28 mouse cellular contexts compared by ENCODE assay signal in the genomic region with DNA sequence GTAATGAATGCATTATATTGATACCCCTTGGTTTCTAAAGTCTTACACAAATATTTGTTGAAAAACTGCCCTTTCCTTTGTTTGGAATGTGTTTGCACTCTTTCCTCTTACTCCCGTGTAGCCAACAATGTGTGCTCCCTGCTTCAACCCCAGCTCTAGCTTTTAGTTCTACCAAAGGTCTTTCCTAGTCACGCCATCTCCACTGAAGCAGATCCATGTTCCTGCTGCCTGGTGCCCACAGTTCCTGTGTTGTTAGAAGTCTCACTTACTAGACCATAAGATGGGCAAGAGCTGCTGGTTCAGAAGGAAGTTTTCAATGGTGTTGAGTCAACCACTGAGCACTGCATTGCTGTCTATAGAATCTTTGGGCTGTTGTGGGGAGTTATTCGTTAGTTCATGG.
DNase-seq lines count a peak whose midpoint lies in the region; ATAC-seq and TF ChIP-seq lines count a peak whose summit lies in the region.
"Had no signal": no experiment of that assay in that cellular context is flagged by ENCODE, and none has a peak within 500 bp of the region (broad histone marks: within the 10 kb centered on the region; RNA-seq: fewer than 3 reads in every experiment).

No protein-coding gene starts in this region.

- H3K27me3 ChIP-seq in intestine, embryonic 14.5 days (replicated peaks; ENCODE audit: control insufficient read depth, insufficient read depth, low read length) = no peaks in the 10 kb centered on the region
- H3K27me3 ChIP-seq in intestine, embryonic 15.5 days (replicated peaks) = no peaks in the 10 kb centered on the region
- no peaks in the 10 kb centered on the region for H3K27me3 ChIP-seq in kidney, embryonic 16.5 days (ENCODE audit: insufficient read depth, low read length)
- no peaks in the 10 kb centered on the region for H3K27me3 ChIP-seq in stomach, embryonic 16.5 days (ENCODE audit: control insufficient read depth, insufficient read depth, low read length)
- no peaks in the 10 kb centered on the region for H3K27me3 ChIP-seq in liver, postnatal 0 days (ENCODE audit: insufficient read depth, low read length)
- H3K27me3 ChIP-seq: embryonic facial prominence, embryonic 13.5 days; forebrain, embryonic 12.5 days; heart, embryonic 13.5 days had no signal

- peak; percentile 52 for DNase-seq in intestine, embryonic 14.5 days (ENCODE audit: low spot score)
- DNase-seq in kidney, adult 8-10 months = peak; percentile 31 to 45
- DNase-seq in kidney, postnatal 25 days = peak; percentile 17 to 48
- no peak for DNase-seq in liver, postnatal 0 days
- no peak for DNase-seq in thymus, postnatal 4 days
- DNase-seq: adrenal gland, adult 8-10 months; adrenal gland, postnatal 25 days; cerebellum, adult 11-12 months; cerebellum, adult 8-10 months; cerebellum, postnatal 10 days; cerebellum, postnatal 36 days; embryo, embryonic 11 days; gastrocnemius, postnatal 10 days; gastrocnemius, postnatal 36 days; heart, adult 2 months; heart, postnatal 14 days; heart, postnatal 4 days had no signal

- no peak overlapping the region for H3K4me3 ChIP-seq in intestine, embryonic 14.5 days (ENCODE audit: low read depth, low read length)
- no peak overlapping the region for H3K4me3 ChIP-seq in intestine, embryonic 15.5 days (replicated peaks)
- H3K4me3 ChIP-seq in kidney, embryonic 16.5 days (ENCODE audit: low read length) = no peak overlapping the region
- H3K4me3 ChIP-seq in stomach, embryonic 16.5 days (replicated peaks; ENCODE audit: low read length) = no peak overlapping the region
- H3K4me3 ChIP-seq in liver, postnatal 0 days (ENCODE audit: low read depth, low read length) = no peak overlapping the region
- H3K4me3 ChIP-seq: embryonic facial prominence, embryonic 10.5 days; embryonic facial prominence, embryonic 13.5 days; erythroblast, embryonic 14.5 days; forebrain, embryonic 12.5 days; heart, adult 2 months; heart, embryonic 10.5 days; heart, embryonic 13.5 days had no signal

- no peak for ATAC-seq in intestine, embryonic 14.5 days (replicated peaks; ENCODE audit: low FRiP score, low TSS enrichment, low read depth)
- no peak for ATAC-seq in intestine, embryonic 15.5 days
- ATAC-seq in kidney, embryonic 16.5 days (ENCODE audit: low FRiP score, low TSS enrichment) = no peak
- peak; percentile 42; the same call in 1 of the 2 replicates for ATAC-seq in stomach, embryonic 16.5 days (ENCODE audit: insufficient read depth, low FRiP score)
- ATAC-seq in liver, postnatal 0 days = no peak
- ATAC-seq: activated CD4-positive, CD25-positive, alpha-beta regulatory T cell, adult 4 months; forebrain, embryonic 16.5 days had no signal

- no peaks in the 10 kb centered on the region for H3K36me3 ChIP-seq in intestine, embryonic 14.5 days (ENCODE audit: control insufficient read depth, insufficient read depth, low read length)
- H3K36me3 ChIP-seq in intestine, embryonic 15.5 days = no peaks in the 10 kb centered on the region
- H3K36me3 ChIP-seq in kidney, embryonic 16.5 days (ENCODE audit: insufficient read depth, low read length) = no peaks in the 10 kb centered on the region
- H3K36me3 ChIP-seq in stomach, embryonic 16.5 days (ENCODE audit: control insufficient read depth, insufficient read depth, low read length) = no peaks in the 10 kb centered on the region
- no peaks in the 10 kb centered on the region for H3K36me3 ChIP-seq in liver, postnatal 0 days (replicated peaks; ENCODE audit: insufficient read depth, low read length)
- H3K36me3 ChIP-seq: embryonic facial prominence, embryonic 10.5 days; embryonic facial prominence, embryonic 13.5 days; forebrain, embryonic 12.5 days; heart, embryonic 10.5 days; heart, embryonic 13.5 days had no signal

- H3K4me2 ChIP-seq in intestine, embryonic 14.5 days (ENCODE audit: low read length) = no peak overlapping the region
- no peak overlapping the region for H3K4me2 ChIP-seq in intestine, embryonic 15.5 days (replicated peaks)
- no peak overlapping the region for H3K4me2 ChIP-seq in kidney, embryonic 16.5 days (replicated peaks; ENCODE audit: low read depth, low read length)
- no peak overlapping the region for H3K4me2 ChIP-seq in stomach, embryonic 16.5 days (ENCODE audit: low read depth, low read length)
- no peak overlapping the region for H3K4me2 ChIP-seq in liver, postnatal 0 days (ENCODE audit: low read depth, low read length)
- H3K4me2 ChIP-seq: embryonic facial prominence, embryonic 13.5 days; forebrain, embryonic 12.5 days; heart, embryonic 13.5 days had no signal

- H3K4me1 ChIP-seq in intestine, embryonic 14.5 days (replicated peaks; ENCODE audit: control insufficient read depth, insufficient read depth, low read length) = no peaks in the 10 kb centered on the region
- no peaks in the 10 kb centered on the region for H3K4me1 ChIP-seq in intestine, embryonic 15.5 days (replicated peaks)
- H3K4me1 ChIP-seq in kidney, embryonic 16.5 days (ENCODE audit: insufficient read depth, low read length) = no peaks in the 10 kb centered on the region
- peaks cover 3% of the 10 kb centered on the region; the same call in 1 of the 2 replicates for H3K4me1 ChIP-seq in stomach, embryonic 16.5 days (ENCODE audit: control insufficient read depth, insufficient read depth, low read length)
- no peaks in the 10 kb centered on the region for H3K4me1 ChIP-seq in liver, postnatal 0 days (ENCODE audit: insufficient read depth)
- H3K4me1 ChIP-seq: embryonic facial prominence, embryonic 10.5 days; embryonic facial prominence, embryonic 13.5 days; forebrain, embryonic 12.5 days; heart, embryonic 10.5 days had no signal

- no peak for TF ChIP-seq CTCF in liver, postnatal 0 days (IDR thresholded peaks at IDR 0.05; ENCODE audit: low read depth)

- no peaks in the 10 kb centered on the region for H3K9me3 ChIP-seq in intestine, embryonic 14.5 days (ENCODE audit: control insufficient read depth, low read length)
- H3K9me3 ChIP-seq in intestine, embryonic 15.5 days = no peaks in the 10 kb centered on the region
- H3K9me3 ChIP-seq in kidney, embryonic 16.5 days (ENCODE audit: low read length) = no peaks in the 10 kb centered on the region
- H3K9me3 ChIP-seq in stomach, embryonic 16.5 days (replicated peaks; ENCODE audit: control insufficient read depth, low read length) = no peaks in the 10 kb centered on the region
- no peaks in the 10 kb centered on the region for H3K9me3 ChIP-seq in liver, postnatal 0 days (ENCODE audit: low read length)
- H3K9me3 ChIP-seq: embryonic facial prominence, embryonic 10.5 days; embryonic facial prominence, embryonic 13.5 days; forebrain, embryonic 12.5 days; heart, embryonic 10.5 days; heart, embryonic 13.5 days had no signal

- TF ChIP-seq EP300 in liver, postnatal 0 days (IDR thresholded peaks at IDR 0.05; ENCODE audit: low read depth) = no peak

- H3K27ac ChIP-seq in intestine, embryonic 14.5 days (ENCODE audit: low read depth) = no peak overlapping the region
- no peak overlapping the region for H3K27ac ChIP-seq in intestine, embryonic 15.5 days
- H3K27ac ChIP-seq in kidney, embryonic 16.5 days (ENCODE audit: low read length) = no peak overlapping the region
- peak overlapping the region; percentile 26; the same call in 1 of the 2 replicates for H3K27ac ChIP-seq in stomach, embryonic 16.5 days (ENCODE audit: low read length)
- H3K27ac ChIP-seq in liver, postnatal 0 days (ENCODE audit: low read depth) = no peak overlapping the region
- H3K27ac ChIP-seq: embryonic facial prominence, embryonic 10.5 days; embryonic facial prominence, embryonic 13.5 days; forebrain, embryonic 12.5 days; heart, adult 2 months; heart, embryonic 10.5 days; heart, embryonic 13.5 days had no signal

- no peak overlapping the region for H3K9ac ChIP-seq in intestine, embryonic 14.5 days (ENCODE audit: low read length)
- no peak overlapping the region for H3K9ac ChIP-seq in intestine, embryonic 15.5 days
- H3K9ac ChIP-seq in kidney, embryonic 16.5 days (replicated peaks; ENCODE audit: low read length) = no peak overlapping the region
- H3K9ac ChIP-seq in stomach, embryonic 16.5 days (ENCODE audit: low read length) = no peak overlapping the region
- H3K9ac ChIP-seq in liver, postnatal 0 days (replicated peaks) = no peak overlapping the region
- H3K9ac ChIP-seq: embryonic facial prominence, embryonic 13.5 days; forebrain, embryonic 12.5 days; heart, embryonic 13.5 days had no signal

- 66% methylated on average over 3 of the region's 3 CpGs for WGBS in intestine, embryonic 14.5 days
- 60% methylated on average over 3 of the region's 3 CpGs for WGBS in intestine, embryonic 15.5 days
- WGBS in kidney, embryonic 16.5 days = 74% methylated on average over 3 of the region's 3 CpGs
- whole genome bisulfite sequencing in stomach, embryonic 16.5 days = 60% methylated on average over 3 of the region's 3 CpGs
- WGBS in liver, postnatal 0 days (ENCODE audit: insufficient replicate concordance) = 63% methylated on average over 3 of the region's 3 CpGs

Comparison
In these comparisons a context has a peak if more than half of its experiments do, and no peak if none do; other contexts are left out.
1. DNase-seq: peak in intestine, embryonic 14.5 days (single experiment), kidney, adult 8-10 months (2 of 2) and kidney, postnatal 25 days (2 of 2); none in liver, postnatal 0 days (single experiment) and thymus, postnatal 4 days (single experiment).